Mouse (Mus musculus) midbrain, postnatal 0 days (tissue): ENCODE results near the gene D11Wsu47e. TPM values are rescaled to one million over a fixed set of nuclear protein-coding genes. Genes with fewer than 3 reads are reported as not detected.
"Not testable (repeated sequence)": the region's sequence is repeated elsewhere in the genome, so short reads cannot be mapped to it uniquely, and the experiment has no call there.

ENCODE experiments used
- ATAC-seq: fragments of 200-750 bp; cut with Nextera tagmentation; 2 replicates; pipeline ENCODE4 v1.8.0; 2017; ENCODE audit warnings: moderate number of reproducible peaks, mild to moderate bottlenecking, moderate TSS enrichment, moderate library complexity; ENCODE audit not compliant: low FRiP score
- DNase-seq: peaks from one replicate; pipeline ENCODE4 v3.0.0-alpha.2; 2015; ENCODE audit warnings: low spot score
- H3K27ac ChIP-seq: fragments of 300-500 bp; sonication (generic); 2 replicates; pipeline ENCODE4 v1.5.1; 2014; ENCODE audit warnings: low read depth, mild to moderate bottlenecking, low read length, mixed read lengths
- H3K27me3 ChIP-seq: fragments of 300-500 bp; sonication (generic); 2 replicates; pipeline ENCODE4 v1.6.1; 2014; ENCODE audit warnings: low read length, control low read depth, mixed read lengths; ENCODE audit not compliant: insufficient read depth
- H3K36me3 ChIP-seq: fragments of 300-500 bp; sonication (generic); 2 replicates; pipeline ENCODE4 v1.6.1; 2014; ENCODE audit warnings: low read length, control low read depth, mixed read lengths; ENCODE audit not compliant: insufficient read depth
- H3K4me1 ChIP-seq: fragments of 300-500 bp; sonication (generic); 2 replicates; pipeline ENCODE4 v1.6.1; 2014; ENCODE audit warnings: mild to moderate bottlenecking, control low read depth, antibody characterized with exemption, low read length, mixed read lengths; ENCODE audit not compliant: insufficient read depth
- H3K4me2 ChIP-seq: fragments of 300-500 bp; sonication (generic); 2 replicates; pipeline ENCODE4 v1.6.1; 2014; ENCODE audit warnings: low read depth, mild to moderate bottlenecking, low read length, mixed read lengths; ENCODE audit not compliant: poor library complexity, severe bottlenecking
- H3K4me3 ChIP-seq: fragments of 300-500 bp; sonication (generic); 2 replicates; pipeline ENCODE4 v1.5.1; 2014; ENCODE audit warnings: low read depth, mild to moderate bottlenecking, low read length, moderate library complexity
- H3K9ac ChIP-seq: fragments of 300-500 bp; sonication (generic); replicated peaks from 2 replicates; pipeline ENCODE4 v1.6.1; 2014; ENCODE audit warnings: mild to moderate bottlenecking, low read length, moderate library complexity, mixed read lengths; ENCODE audit not compliant: poor library complexity, severe bottlenecking
- H3K9me3 ChIP-seq: fragments of 300-500 bp; sonication (generic); 2 replicates; pipeline ENCODE4 v1.6.1; 2016; ENCODE audit warnings: low read length, control low read depth
- CTCF ChIP-seq: IDR thresholded peaks from 2 replicates; pipeline ENCODE4 v1.5.1; 2016; ENCODE audit warnings: antibody characterized with exemption, mild to moderate bottlenecking
- WGBS: fragments of 180-500 bp; shearing (Covaris S2); extraction: QIAGEN DNeasy Blood & Tissue Kit; methylation state at CpG from one replicate; pipeline ENCODE4 v1.1.7; 2014; 5-methylcytosine and 5-hydroxymethylcytosine counted together
- polyA plus RNA-seq: library from polyadenylated mRNA; unstranded; fragments of >200 nt; fragmentation: Nextera tagmentation; extraction: Ambion mirVana; gene quantifications from 2 replicates; pipeline ENCODE4 v1.2.1, GENCODE M21; 2015
- total RNA-seq: library from RNA; depleted of rRNA; stranded (reverse); fragments of >200 nt; gene quantifications from 2 replicates; pipeline ENCODE4 v1.2.3, GENCODE M21; 2014

Gene D11Wsu47e
- total and polyA plus RNA-seq, 2 experiments from 2014 or later: 19.5 to 27.9 TPM

DNA sequence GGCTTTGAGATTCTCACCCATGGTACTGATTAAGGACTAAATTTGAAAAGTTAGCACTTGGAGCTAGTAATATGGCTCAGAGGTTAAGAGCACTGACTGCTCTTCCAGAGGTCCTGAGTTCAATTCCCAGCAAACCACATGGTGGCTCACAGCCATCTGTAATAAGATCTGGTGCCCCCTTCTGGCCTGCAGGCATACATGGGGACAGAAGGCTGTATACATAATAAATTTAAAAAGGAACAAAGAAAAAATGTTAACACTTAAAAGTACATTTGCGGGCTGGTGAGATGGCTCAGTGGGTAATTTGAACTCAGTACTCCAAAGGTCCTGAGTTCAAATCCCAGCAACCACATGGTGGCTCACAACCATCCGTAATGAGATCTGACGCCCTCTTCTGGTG lies 24.0 kb upstream of the D11Wsu47e start:
- not testable (repeated sequence) for H3K4me1 ChIP-seq, ATAC-seq, H3K9me3 ChIP-seq, H3K27ac ChIP-seq, H3K4me3 ChIP-seq, H3K9ac ChIP-seq, H3K27me3 ChIP-seq, H3K4me2 ChIP-seq, DNase-seq
- H3K36me3 ChIP-seq: peaks cover 65% of the 10 kb centered on the region
- 100% methylated on average over 3 of the region's 3 CpGs for WGBS
- TF ChIP-seq CTCF: peak; percentile 35

GRCm38 (mm10) chr11:113660940-113661339 lies 23.3 kb upstream of the D11Wsu47e start:
- Histone ChIP-seq H3K27me3 (no peaks in the 10 kb centered on the region), H3K36me3 (peaks cover 58% of the 10 kb centered on the region), H3K9ac (no peak overlapping the region), H3K9me3 (no peaks in the 10 kb centered on the region), H3K4me1 (no peaks in the 10 kb centered on the region), H3K27ac (no peak overlapping the region), H3K4me2 (no peak overlapping the region), H3K4me3 (no peak overlapping the region)
- ATAC-seq (no peak), DNase-seq (no peak)
- 93% methylated on average over 11 of the region's 11 CpGs for WGBS
- no peak for TF ChIP-seq CTCF

GRCm38 (mm10) chr11:113661835-113662351 lies 22.3 kb upstream of the D11Wsu47e start:
- no peaks in the 10 kb centered on the region for H3K27me3 ChIP-seq
- H3K36me3 ChIP-seq: peaks cover 48% of the 10 kb centered on the region

DNA sequence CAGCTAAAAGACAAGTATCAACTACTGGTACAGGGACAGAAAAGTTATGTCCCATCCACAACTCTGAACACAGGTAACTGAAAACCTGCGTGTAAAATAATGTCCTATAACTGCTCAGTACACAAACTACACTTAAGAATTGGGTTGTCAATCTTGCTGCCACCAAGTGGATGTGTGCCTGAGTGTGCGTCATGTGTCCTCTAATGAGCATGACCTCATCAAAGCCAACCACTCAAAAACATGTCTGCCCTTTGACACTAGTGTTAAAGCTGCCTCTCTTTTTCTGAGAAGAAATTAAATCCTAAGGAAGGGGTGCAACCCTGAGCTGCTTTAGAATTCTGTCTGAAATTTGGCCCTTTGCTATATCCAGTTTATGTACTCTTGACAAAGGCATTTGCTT lies 19.9 kb upstream of the D11Wsu47e start:
- TF ChIP-seq CTCF: no peak
- peaks cover 33% of the 10 kb centered on the region for H3K36me3 ChIP-seq

More at GRCm38 (mm10) chr11:113661835-113662351, 22.3 kb upstream of the D11Wsu47e start:
- H3K4me3 ChIP-seq: no peak overlapping the region
- no peak for TF ChIP-seq CTCF
- ATAC-seq: no peak
- H3K9me3 ChIP-seq: no peaks in the 10 kb centered on the region
- no peak overlapping the region for H3K9ac ChIP-seq
- H3K4me1 ChIP-seq: no peaks in the 10 kb centered on the region
- H3K27ac ChIP-seq: no peak overlapping the region
- DNase-seq: no peak
- 92% methylated on average over 18 of the region's 18 CpGs for WGBS
- H3K4me2 ChIP-seq: no peak overlapping the region

DNA sequence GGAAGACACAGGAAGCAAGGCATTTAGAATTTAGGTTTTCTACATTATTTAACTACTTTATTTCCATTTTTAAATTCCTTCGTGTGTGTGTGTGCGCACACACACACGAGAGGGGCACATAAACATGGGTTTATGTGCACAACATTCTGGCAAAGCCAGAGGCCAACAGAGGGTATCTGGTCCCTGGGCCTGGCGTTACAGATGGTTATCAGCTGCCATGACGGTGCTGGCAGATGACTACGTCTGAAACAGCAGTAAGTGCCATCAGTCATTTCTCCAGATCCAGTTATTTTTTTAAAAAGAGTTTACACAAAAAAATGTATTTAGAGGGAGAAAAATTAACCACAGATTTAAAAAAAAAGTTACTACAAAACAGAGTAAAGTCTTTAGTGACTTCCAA lies 18.0 kb upstream of the D11Wsu47e start:
- Histone ChIP-seq H3K9me3 (no peaks in the 10 kb centered on the region), H3K4me2 (no peak overlapping the region), H3K4me1 (no peaks in the 10 kb centered on the region), H3K9ac (no peak overlapping the region), H3K27ac (no peak overlapping the region), H3K4me3 (no peak overlapping the region), H3K36me3 (peaks cover 25% of the 10 kb centered on the region), H3K27me3 (no peaks in the 10 kb centered on the region)
- TF ChIP-seq CTCF: no peak
- ATAC-seq (no peak), DNase-seq (no peak)
- 83% methylated on average over 6 of the region's 6 CpGs for WGBS

More for the DNA sequence above, 19.9 kb upstream of the D11Wsu47e start:
- no peak overlapping the region for H3K27ac ChIP-seq
- no peak for ATAC-seq
- H3K4me3 ChIP-seq: no peak overlapping the region
- H3K4me2 ChIP-seq: no peak overlapping the region
- no peak for DNase-seq
- no peaks in the 10 kb centered on the region for H3K9me3 ChIP-seq
- H3K9ac ChIP-seq: no peak overlapping the region
- WGBS: 58% methylated on average over 2 of the region's 2 CpGs
- no peaks in the 10 kb centered on the region for H3K4me1 ChIP-seq
- H3K27me3 ChIP-seq: no peaks in the 10 kb centered on the region

- ATAC-seq: no peak
These were observed 17.6 kb upstream of the D11Wsu47e start for GRCm38 (mm10) chr11:113666648-113667047.

More at GRCm38 (mm10) chr11:113666648-113667047, 17.6 kb upstream of the D11Wsu47e start:
- DNase-seq: no peak
- 70% methylated on average over 10 of the region's 10 CpGs for WGBS
- peaks cover 24% of the 10 kb centered on the region for H3K36me3 ChIP-seq
- H3K4me1 ChIP-seq: no peaks in the 10 kb centered on the region
- no peaks in the 10 kb centered on the region for H3K27me3 ChIP-seq
- no peak overlapping the region for H3K4me2 ChIP-seq
- no peak overlapping the region for H3K4me3 ChIP-seq
- no peaks in the 10 kb centered on the region for H3K9me3 ChIP-seq
- no peak for TF ChIP-seq CTCF
- no peak overlapping the region for H3K27ac ChIP-seq
- H3K9ac ChIP-seq: no peak overlapping the region
